Mouse (Mus musculus) induced T-regulatory cell, adult 2 months (primary cell): ENCODE results near the gene Terb1.

ENCODE experiments used
- DNase-seq: peaks from one replicate; pipeline ENCODE4 v3.0.0-alpha.2; 2012; ENCODE audit warnings: low read depth

Gene Terb1

DNA sequence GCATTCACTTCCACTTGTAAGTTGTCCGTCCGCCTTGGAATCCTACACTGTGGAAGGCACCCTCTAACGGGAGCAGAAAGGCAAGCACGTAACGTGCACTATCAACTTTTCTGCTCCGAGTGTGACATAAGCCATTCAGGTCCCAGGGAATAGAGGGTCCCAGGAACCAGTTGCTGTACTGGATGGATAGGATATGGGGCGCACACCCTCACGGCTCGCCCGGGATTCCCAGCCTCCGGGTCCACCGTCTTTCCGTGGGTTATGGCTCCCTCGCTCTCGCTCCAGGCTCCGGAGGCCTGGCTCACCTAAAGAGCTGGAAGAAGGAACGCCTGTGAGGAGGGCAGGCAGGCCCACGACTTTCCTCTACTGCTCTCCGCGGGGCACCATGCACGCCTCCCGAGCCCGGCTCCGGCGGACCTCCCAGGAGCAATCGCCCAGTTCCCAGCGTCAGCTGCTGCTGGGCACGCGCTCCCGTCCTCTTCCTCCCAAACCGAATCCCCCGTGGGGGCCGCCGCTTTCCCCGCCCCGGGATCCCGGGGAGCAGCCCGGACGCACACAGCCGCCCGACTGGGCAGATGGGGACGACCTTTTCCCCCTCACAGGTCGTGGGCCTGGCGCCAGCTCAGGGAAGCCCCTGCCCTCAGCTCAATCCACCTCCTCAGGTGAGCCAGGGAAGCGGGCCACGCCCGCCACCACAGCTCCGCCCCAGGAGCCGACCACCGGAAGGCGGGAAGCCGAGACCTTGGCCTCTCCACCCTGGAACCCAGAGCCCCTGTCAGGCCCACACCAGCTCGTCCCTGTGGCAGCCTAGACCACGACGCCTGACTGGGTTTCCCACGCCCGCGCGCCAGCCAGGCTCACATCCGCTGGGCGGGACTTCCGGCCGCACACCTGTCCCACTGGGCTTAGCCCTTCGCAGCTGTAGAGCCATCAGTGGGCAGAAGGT is at the start of gene Terb1:
Terb1 (minus strand) TSS at position 850 of the 946 bp plus-strand sequence.
- peak; percentile 61 for DNase-seq

DNA sequence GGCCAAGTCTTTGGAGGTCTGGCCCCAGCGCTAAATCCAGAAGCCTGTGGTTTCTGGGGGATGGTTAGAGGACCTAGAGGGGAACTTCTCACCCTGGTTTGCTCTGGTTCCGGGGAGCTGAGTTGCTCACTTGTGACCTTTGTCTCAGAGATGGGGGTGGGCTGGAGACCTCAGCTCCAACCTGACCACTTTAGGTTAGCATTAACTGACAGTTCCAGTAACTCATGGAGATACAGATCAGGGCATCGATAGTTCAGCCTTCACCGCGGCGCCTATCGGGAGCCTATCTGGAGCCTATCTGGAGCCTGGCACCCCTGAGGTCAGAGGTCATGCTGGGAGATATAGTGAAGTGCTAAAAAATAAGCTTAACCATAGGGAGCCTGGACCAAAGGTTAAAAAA is 47.5 kb upstream of the Terb1 start:
- DNase-seq = no peak

DNA sequence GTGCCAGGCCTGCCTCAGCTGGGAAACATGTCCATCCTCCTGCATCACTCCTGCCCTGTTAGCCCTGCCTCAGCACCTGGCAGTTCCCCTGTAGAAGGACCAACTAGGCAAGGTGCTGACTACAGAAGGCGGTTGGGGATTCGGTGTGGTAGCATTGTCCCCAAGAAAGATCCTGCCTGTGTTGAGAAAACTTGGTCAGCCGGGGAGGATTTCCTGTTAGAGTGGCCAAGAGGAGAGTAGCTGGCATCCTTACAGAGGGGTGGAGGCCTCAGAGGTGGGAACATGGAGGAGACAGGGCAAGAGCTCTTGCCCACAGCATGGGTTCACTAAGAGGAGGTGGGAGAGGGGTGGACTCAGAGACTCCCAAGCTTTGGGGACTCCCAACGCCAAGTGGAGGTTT is 45.5 kb upstream of the Terb1 start:
- DNase-seq = no peak

- no peak for DNase-seq
Measured at GRCm38 (mm10) chr8:104543440-104544045, 33.8 kb upstream of the Terb1 start.

DNA sequence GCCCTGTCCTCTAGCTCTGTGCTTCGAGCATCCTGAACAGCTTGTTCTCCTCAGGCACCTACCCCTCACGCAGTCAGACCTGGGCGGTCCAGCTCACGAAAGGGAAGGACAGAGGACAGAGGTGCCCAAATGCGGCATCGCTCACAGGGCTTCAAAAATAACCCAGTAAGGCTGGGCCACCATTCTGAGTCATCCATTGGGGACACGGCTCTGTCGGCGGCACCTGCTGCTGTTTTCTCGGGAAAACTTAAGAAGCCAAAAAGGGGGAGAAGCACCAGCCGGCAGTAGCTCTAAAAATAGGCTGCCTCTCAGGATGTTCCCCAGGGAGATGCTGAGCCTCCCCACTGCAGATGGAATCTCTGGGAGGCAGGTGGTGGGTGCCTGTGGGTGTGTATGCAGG is 32.5 kb upstream of the Terb1 start:
- DNase-seq = no peak

DNA sequence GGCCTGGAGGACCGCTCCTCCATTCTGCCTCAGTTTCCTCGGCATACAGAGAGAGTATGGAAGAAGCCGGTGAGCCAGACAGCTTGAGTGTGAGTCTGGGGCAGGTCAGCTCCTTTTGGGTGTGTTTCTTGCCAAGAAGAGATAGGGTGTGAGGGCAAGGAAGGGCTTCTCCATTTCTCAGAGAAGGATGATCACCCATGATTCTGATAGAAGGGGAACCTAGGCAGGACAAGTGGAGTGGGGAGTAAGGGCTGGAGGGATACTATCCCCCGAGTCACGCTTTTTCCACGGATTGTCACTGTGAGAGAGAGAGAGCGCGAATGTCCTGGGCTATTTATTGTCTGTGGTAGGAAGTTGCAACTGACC is 31.8 kb upstream of the Terb1 start:
- DNase-seq = no peak

DNA sequence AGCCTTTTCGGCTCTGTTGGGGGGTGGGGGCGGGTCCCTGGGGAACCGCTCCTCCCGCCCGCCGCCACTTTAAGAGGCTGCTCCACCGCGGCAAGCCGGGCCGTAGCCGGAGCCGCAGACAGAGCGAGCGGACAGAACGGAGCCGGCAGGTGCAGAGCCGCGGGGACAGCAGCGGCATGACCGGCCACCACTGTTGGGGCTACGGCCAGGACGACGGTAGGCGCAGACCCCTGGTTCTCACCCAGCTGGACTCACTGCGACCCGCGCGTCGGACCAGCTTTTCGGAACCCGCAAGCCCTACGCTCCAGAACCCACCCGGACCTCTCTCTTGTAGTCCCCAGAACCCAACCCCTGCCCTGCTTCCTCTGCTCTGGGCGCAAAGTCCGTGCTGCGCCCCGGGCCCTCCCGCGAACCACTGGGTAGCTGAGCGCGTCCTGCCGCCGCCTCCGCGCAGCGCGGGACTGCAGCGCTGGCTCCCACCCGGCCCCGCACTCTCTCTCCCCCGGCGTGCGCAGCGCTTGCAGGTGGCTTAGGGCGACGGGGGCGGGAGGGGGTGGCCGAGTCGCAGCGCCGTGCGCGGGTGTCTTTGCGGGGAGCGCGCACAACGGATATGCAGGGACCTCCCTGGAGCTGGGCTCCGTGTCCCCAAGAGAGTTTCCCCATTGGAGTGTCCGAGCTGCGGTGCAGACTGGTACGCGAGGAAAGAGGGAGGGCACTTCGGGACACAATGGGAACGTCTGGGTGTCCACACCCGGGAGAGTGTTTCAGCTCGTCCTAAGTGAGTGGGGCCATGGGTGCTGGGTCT is 31.2 kb upstream of the Terb1 start:
- DNase-seq = peak; percentile 23

- no peak for DNase-seq
Measured at GRCm38 (mm10) chr8:104540238-104540637, 30.5 kb upstream of the Terb1 start.

DNA sequence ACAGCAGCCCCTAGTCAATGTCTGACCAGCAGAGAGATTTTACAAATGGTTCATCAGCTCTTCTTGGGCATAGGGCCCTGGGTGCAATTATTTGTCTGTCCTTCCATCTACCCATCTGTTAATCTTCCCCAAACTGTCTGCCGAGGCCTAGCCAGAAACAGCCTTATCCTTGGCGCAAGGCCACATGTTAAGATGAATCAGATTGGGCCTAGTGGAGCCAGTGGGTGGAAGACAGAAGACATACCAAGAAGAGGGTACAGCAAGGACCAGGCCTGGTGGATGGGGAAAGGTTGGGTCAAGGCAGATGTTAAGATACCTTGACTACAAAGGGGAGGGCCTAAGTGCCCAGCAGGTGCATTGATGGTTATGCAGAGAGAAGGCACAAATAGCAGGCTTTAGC is 29.9 kb upstream of the Terb1 start:
- DNase-seq = no peak

GRCm38 (mm10) chr8:104538896-104539295 is 29.2 kb upstream of the Terb1 start:
- no peak for DNase-seq

DNA sequence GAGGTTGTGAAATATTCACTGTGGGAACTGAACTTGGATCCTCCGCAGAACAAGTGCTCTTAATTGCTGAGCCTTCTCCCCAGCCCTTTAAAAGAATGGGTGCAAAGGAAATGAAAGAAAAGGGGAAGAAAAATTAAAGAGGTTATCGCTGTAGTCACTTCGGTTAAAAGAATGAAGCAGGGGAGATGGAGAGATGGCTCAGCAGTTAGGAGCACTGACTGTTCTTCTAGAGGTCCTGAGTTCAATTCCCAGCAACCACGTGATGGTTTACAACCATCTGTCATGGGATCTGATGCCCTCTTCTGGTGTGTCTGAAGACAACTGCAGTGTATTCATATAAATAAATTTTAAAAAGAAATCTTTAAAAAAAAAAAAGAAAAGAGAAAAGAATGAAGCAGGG is 26.3 kb upstream of the Terb1 start:
- DNase-seq = no peak

- DNase-seq = peak; percentile 62
Measured at GRCm38 (mm10) chr8:104535378-104535777, 25.7 kb upstream of the Terb1 start.

DNA sequence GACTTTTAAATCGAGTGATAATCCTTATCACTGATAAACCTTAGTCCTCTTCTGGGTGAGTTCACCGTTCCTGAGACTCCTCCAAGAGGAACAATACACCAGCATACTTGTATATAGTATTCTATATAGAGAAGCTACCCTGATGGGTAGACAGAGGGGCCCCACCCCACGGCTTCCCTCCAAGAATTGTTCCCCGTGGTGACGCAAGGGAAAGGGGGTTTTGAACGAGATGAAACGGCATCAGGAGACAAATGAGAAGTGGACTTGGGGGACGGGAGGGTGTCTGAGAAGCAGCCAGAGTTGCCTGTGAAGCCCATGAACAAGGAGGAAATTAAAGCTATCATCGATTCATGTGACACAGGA is 25.1 kb upstream of the Terb1 start:
- DNase-seq = no peak

DNA sequence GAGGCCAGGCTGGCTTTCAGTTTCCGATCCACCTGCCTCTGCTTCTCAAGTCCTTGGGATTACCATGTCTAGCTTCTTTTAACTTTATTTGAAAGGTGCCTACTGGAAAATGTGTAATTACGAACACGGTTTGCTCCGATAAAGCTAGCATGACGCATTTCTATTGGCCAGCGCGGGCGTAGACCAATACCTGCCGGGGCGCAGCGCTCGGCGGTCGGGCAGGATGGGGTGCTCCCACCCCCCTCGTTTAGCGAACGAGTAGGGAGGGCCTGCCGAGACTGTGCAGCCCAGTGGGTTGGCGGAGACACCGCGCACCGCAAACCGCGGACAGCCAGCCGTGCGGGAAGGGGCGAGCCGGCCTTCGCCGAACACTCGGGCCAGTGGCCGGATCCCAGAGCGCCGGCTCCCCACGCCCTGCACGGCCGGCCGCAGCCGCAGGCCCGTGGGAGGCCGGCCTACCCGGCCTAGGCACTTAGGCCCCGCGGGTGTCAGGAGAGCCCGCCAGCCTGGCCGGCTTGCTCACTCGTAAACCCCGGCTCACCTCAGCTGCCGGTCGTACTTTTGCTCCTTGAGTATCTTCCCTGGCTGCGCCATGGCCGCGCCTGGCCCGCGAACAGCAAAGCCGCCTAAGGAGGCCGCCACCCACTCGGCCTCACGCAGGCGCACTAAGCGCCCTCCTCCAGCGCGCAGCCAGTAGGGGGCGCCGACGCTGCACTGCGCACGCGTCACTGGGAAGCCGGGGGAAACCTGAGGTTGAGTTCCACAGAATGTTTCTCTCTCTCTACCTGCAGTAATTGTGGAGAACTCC is 24.5 kb upstream of the Terb1 start, which contains the start of the genes Nae1 and Car7:
Nae1 (minus strand) TSS at position 667 of the 808 bp plus-strand sequence.
Car7 (plus strand) TSS at position 719 of the 808 bp plus-strand sequence.
- peak; percentile 97 for DNase-seq

DNA sequence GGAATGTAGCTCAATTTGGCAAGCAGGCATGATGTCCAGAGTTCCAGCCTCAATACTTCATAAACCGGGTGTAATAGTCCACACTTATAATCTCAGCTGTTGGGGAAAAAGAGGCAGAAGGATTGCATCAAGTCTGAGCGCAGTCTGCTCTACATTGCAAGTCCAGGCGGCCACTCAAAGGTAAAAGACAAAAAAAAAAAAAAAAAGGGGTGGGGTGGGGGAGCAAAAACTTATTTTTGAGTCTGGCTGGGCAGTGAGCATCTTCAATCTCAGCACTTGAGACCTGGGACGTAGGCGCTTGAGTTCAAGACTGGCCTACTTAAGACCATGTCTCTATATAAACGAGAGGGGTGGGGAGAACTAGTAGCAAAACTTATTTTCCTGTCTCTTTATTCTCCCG is 23.8 kb upstream of the Terb1 start:
- DNase-seq = no peak

DNA sequence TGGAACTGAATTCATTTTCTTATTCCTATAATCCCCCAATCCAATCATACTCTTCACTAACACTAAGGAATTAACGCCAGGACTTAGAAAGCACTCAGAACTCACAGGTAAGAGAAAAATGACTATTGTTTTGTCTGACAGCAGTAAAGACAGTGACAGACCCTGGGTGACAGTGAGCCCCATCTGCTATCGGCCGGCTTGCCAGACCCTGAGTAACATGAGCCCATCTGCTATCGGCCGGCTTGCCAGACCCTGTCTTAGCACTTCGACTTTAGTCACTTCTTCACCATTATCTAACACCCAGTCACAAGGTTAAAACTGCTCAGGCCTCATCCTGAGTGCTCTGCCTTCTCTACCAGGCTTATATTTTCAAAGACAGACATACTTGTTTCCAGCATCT is 20.0 kb upstream of the Terb1 start:
- no peak for DNase-seq

DNA sequence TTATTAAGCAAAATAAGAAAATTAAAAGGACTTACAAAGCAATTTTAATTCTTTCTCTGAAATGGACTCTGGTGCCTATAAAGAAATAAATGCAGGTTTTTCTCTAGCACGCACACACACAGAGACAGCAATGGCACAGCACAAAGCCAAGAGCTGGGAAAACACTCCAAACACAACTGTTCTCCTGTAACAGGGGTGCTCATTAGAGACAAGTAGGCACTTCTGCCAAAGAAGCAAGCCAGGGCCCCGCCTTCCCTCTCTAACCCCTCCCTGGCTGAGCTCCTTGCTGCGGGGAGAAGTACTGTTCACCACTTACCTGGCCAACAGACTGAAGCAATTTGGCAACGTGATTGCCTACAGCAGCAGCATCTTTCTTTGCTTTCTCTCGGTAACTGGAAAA is 8.2 kb upstream of the Terb1 start:
- DNase-seq = no peak

DNA sequence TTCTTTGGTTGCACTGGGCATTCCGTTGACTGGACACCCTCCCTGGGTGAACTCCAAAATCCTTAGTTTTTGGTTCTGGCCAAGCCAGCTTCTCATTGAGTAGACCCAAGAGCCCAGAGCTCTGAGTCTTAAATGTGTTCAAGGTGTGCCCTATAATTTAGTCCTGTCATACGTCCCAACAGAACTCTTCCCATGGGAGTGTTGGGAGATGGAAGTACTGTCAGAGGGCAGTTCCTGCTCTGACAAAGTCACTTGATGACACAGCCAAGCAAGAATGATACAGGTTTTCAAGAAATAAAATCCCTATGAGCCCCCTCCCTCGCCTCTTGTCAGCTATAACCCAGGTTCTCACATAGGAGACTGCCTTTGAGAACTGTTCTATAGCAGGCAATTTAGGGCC is 424 bp upstream of the Terb1 start:
- no peak for DNase-seq

DNA sequence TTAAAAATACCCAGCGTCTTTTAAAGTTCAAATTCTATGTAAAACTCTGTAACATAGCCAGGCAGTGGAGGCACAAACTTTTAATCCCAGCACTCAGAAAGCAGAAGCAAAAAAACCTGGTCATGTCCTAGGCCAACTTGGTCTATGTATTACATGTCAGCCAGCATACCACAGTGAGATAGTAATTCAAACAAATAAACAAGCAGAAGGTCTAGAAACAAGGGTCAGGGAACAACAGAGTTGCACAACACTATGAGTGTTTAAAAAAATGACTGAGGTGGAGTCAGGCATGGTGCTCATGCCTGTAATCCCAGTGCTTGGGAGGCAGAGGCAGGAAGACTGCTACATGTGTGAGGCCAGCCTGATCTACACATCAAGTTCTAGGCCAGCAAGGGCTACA is 30.6 kb downstream of the Terb1 start:
- DNase-seq = no peak

DNA sequence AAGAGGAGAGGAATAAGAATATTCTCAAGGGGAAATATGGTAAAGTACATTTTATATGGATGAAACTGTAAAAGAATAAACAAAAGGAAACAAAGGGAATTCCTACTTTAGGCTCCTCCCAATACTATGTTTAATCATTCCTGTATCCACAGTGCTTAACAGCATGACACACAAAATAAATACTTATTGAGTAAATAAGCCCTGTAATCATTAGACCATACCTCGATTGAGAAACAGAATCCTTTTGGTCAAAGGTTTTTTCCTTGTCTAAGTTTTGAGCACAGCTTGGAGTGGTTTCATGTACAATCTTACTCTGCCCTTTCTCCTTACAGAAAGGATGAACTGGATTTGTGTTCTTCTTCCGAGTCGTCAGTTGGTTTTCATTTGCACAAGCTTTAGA is 37.2 kb downstream of the Terb1 start:
- no peak for DNase-seq

- no peak for DNase-seq
Measured at GRCm38 (mm10) chr8:104467463-104467862, 42.2 kb downstream of the Terb1 start.

GRCm38 (mm10) chr8:104452177-104452576 is 57.5 kb downstream of the Terb1 start:
- DNase-seq = no peak
